Mouse (Mus musculus) ES-E14 (cell line): Measurements from ENCODE around the gene Krtap26-1.

Source experiments
- CHD2 ChIP-seq: IDR thresholded peaks from 2 replicates; pipeline ENCODE4 v1.6.1; 2014; ENCODE audit warnings: mild to moderate bottlenecking, low read depth, low read length, inconsistent platforms
- HCFC1 ChIP-seq: IDR thresholded peaks from 2 replicates; pipeline ENCODE4 v1.6.1; 2012; ENCODE audit warnings: low read length, inconsistent platforms, borderline replicate concordance; ENCODE audit not compliant: insufficient read depth
- MAFK ChIP-seq: IDR thresholded peaks from 2 replicates; pipeline ENCODE4 v1.6.1; 2014; ENCODE audit warnings: mild to moderate bottlenecking, low read depth, low read length, inconsistent platforms; ENCODE audit not compliant: insufficient read depth
- ZNF384 ChIP-seq: IDR thresholded peaks from 2 replicates; pipeline ENCODE4 v1.6.1; 2012; ENCODE audit warnings: low read depth, low read length, inconsistent platforms

DNA sequence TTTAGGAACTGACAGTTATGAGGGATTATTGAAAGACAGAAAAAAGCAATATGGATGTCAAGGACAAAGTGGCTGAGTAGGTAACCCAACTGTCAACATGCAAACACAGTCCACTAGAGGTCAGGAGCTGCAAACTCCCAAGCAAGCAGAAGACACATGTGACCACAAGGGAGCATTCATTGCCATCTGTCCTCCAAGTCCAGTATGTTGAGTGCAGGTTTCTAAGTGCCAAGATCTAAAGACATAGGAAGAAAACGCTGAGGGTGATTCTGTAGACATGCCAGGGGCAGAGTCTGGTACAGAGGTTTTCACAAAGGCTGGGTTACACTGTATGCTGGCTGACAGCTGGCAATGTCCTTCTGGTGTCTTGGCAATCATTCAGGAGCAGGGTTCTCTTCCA is 9.8 kb upstream of the Krtap26-1 start:
- no peak for TF ChIP-seq MAFK
- no peak for TF ChIP-seq ZNF384
- no peak for TF ChIP-seq CHD2
- no peak for TF ChIP-seq HCFC1
